Mouse (Mus musculus): ENCODE results near the gene Lrp5.

Gene Lrp5

GRCm38 (mm10) chr19:3654058-3654457 is 32.3 kb downstream of the Lrp5 start:
- peak; percentile 83 for DNase-seq

- peak; percentile 14 for DNase-seq
Measured at GRCm38 (mm10) chr19:3653508-3653907, 32.9 kb downstream of the Lrp5 start.

- DNase-seq, result no peak
Measured at GRCm38 (mm10) chr19:3651989-3652388, 34.4 kb downstream of the Lrp5 start.

GRCm38 (mm10) chr19:3651220-3651619 is 35.1 kb downstream of the Lrp5 start:
- DNase-seq, result no peak

- no peak for DNase-seq
Measured at GRCm38 (mm10) chr19:3650448-3650847, 35.9 kb downstream of the Lrp5 start.

GRCm38 (mm10) chr19:3648830-3649450 is 37.4 kb downstream of the Lrp5 start:
- no peak for DNase-seq

GRCm38 (mm10) chr19:3647999-3648398 is 38.4 kb downstream of the Lrp5 start:
- DNase-seq, result no peak

GRCm38 (mm10) chr19:3645813-3646212 is 40.6 kb downstream of the Lrp5 start:
- DNase-seq, result no peak

GRCm38 (mm10) chr19:3645318-3645717 is 41.0 kb downstream of the Lrp5 start:
- DNase-seq, result peak; percentile 58

- no peak for DNase-seq
Measured at GRCm38 (mm10) chr19:3639561-3639960, 46.8 kb downstream of the Lrp5 start.

- DNase-seq, result peak; percentile 87
Measured at GRCm38 (mm10) chr19:3638698-3639097, 47.7 kb downstream of the Lrp5 start.

- DNase-seq, result no peak
Measured at GRCm38 (mm10) chr19:3632018-3632417, 54.3 kb downstream of the Lrp5 start.

- DNase-seq, result no peak
Measured at GRCm38 (mm10) chr19:3631431-3631830, 54.9 kb downstream of the Lrp5 start.

- DNase-seq, result no peak
Measured at GRCm38 (mm10) chr19:3630486-3630885, 55.9 kb downstream of the Lrp5 start.

- no peak for DNase-seq
Measured at GRCm38 (mm10) chr19:3630027-3630426, 56.3 kb downstream of the Lrp5 start.

- DNase-seq, result no peak
Measured at GRCm38 (mm10) chr19:3628223-3628622, 58.1 kb downstream of the Lrp5 start.

GRCm38 (mm10) chr19:3625111-3625510 is 61.3 kb downstream of the Lrp5 start:
- DNase-seq, result no peak

- DNase-seq, result peak; percentile 81
Measured at GRCm38 (mm10) chr19:3623824-3624223, 62.5 kb downstream of the Lrp5 start.

GRCm38 (mm10) chr19:3623294-3623693 is 63.1 kb downstream of the Lrp5 start:
- DNase-seq, result peak; percentile 26

GRCm38 (mm10) chr19:3620871-3621270 is 65.5 kb downstream of the Lrp5 start:
- no peak for DNase-seq

GRCm38 (mm10) chr19:3619359-3619758 is 67.0 kb downstream of the Lrp5 start:
- DNase-seq, result no peak

- DNase-seq, result no peak
Measured at GRCm38 (mm10) chr19:3613991-3614390, 72.4 kb downstream of the Lrp5 start.

- no peak for DNase-seq
Measured at GRCm38 (mm10) chr19:3612534-3613273, 73.7 kb downstream of the Lrp5 start.

GRCm38 (mm10) chr19:3611730-3612129 is 74.6 kb downstream of the Lrp5 start:
- peak; percentile 35 for DNase-seq

GRCm38 (mm10) chr19:3610886-3611285 is 75.5 kb downstream of the Lrp5 start:
- peak; percentile 24 for DNase-seq
